Mouse (Mus musculus) CD8-positive naive resting alpha-beta T cell, adult 2 months (primary cell): ENCODE data around the gene Gsdma.
"Not testable (repeated sequence)": the region's sequence is repeated elsewhere in the genome, so short reads cannot be mapped to it uniquely, and the experiment has no call there.

ENCODE experiments used
- DNase-seq, 2 experiments: peaks; one replicate each; pipeline ENCODE4 v3.0.0; 2022; ENCODE audit warnings: low read depth in 2 of 2, low spot score in 2 of 2

Gsdma gene

GRCm38 (mm10) chr11:98709001-98709741 is 45.0 kb downstream of the Gsdma start:
- DNase-seq, result no peak

- DNase-seq, result peak; percentile 60 to 68
These were observed 46.4 kb downstream of the Gsdma start for GRCm38 (mm10) chr11:98710416-98711045.

GRCm38 (mm10) chr11:98711046-98711434 is 46.9 kb downstream of the Gsdma start:
- no peak for DNase-seq

GRCm38 (mm10) chr11:98712009-98712408 is 47.9 kb downstream of the Gsdma start:
- not testable (repeated sequence) for DNase-seq

- DNase-seq, result no peak
These were observed 49.6 kb downstream of the Gsdma start for GRCm38 (mm10) chr11:98713703-98714102.

GRCm38 (mm10) chr11:98715946-98716345 is 51.8 kb downstream of the Gsdma start:
- no peak for DNase-seq

GRCm38 (mm10) chr11:98717904-98718303 is 53.8 kb downstream of the Gsdma start:
- DNase-seq, result peak; percentile 47 to 61

GRCm38 (mm10) chr11:98720756-98721155 is 56.6 kb downstream of the Gsdma start:
- DNase-seq, result no peak

GRCm38 (mm10) chr11:98721458-98722226 is 57.5 kb downstream of the Gsdma start:
- DNase-seq, result no peak

- DNase-seq, result no peak
These were observed 58.9 kb downstream of the Gsdma start for GRCm38 (mm10) chr11:98723098-98723497.

- no peak for DNase-seq
These were observed 61.9 kb downstream of the Gsdma start for GRCm38 (mm10) chr11:98725926-98726506.
